Mouse (Mus musculus) mouse embryonic stem cell (cell line): ENCODE measurements around the gene Prss29.

ENCODE experiments used
- in situ Hi-C, 2 experiments: fragments of 300-500 bp; cut with MboI; formaldehyde crosslinking; loops; 1 replicate in 1 of 2; 3 replicates in 1 of 2; pipeline ENCODE4 v1.14.3; 2019 to 2020; ENCODE audit warnings: low sequenced_read_pairs in 2 of 2, low pct_unique_long_range_greater_than_20kb in 1 of 2, mixed read lengths in 1 of 2; ENCODE audit not compliant: unreplicated experiment in 1 of 2

The Prss29 gene

GRCm38 (mm10) chr17:25338218-25338617 lies 19.8 kb downstream of the Prss29 start:
- in situ Hi-C loops: no loop called here

- in situ Hi-C loops: no loop called here
These were observed 21.5 kb downstream of the Prss29 start for GRCm38 (mm10) chr17:25340003-25340402.

GRCm38 (mm10) chr17:25341490-25341889 lies 23.0 kb downstream of the Prss29 start:
- in situ Hi-C loops: no loop called here

- in situ Hi-C loops: no loop called here
These were observed 27.0 kb downstream of the Prss29 start, which contains the start of gene Tpsab1 for GRCm38 (mm10) chr17:25345462-25345861. Gene Tpsab1, minus strand, starts transcription at chr17:25345562.

GRCm38 (mm10) chr17:25361291-25361690 lies 42.8 kb downstream of the Prss29 start:
- in situ Hi-C loops: no loop called here

GRCm38 (mm10) chr17:25363726-25364125 lies 45.3 kb downstream of the Prss29 start:
- in situ Hi-C loops: no loop called here

GRCm38 (mm10) chr17:25366005-25366404 lies 47.6 kb downstream of the Prss29 start, which contains the start of gene Tpsb2:
Gene Tpsb2, plus strand, starts transcription at chr17:25366305.
- in situ Hi-C loops: no loop called here

GRCm38 (mm10) chr17:25368973-25369372 lies 50.5 kb downstream of the Prss29 start, which contains the start of gene Tpsg1:
Gene Tpsg1, plus strand, starts transcription at chr17:25369273.
- in situ Hi-C loops: no loop called here
